Mouse (Mus musculus): ENCODE data around the gene Asap3. TPM values are rescaled to one million over a fixed set of nuclear protein-coding genes. Genes with fewer than 3 reads are reported as not detected.
A peak's percentile ranks its signal among the peaks of the same experiment; 100 is the strongest.

Asap3 gene
- polyA plus RNA-seq, 1 experiment from 2014 or later, result 6.4 TPM

DNA sequence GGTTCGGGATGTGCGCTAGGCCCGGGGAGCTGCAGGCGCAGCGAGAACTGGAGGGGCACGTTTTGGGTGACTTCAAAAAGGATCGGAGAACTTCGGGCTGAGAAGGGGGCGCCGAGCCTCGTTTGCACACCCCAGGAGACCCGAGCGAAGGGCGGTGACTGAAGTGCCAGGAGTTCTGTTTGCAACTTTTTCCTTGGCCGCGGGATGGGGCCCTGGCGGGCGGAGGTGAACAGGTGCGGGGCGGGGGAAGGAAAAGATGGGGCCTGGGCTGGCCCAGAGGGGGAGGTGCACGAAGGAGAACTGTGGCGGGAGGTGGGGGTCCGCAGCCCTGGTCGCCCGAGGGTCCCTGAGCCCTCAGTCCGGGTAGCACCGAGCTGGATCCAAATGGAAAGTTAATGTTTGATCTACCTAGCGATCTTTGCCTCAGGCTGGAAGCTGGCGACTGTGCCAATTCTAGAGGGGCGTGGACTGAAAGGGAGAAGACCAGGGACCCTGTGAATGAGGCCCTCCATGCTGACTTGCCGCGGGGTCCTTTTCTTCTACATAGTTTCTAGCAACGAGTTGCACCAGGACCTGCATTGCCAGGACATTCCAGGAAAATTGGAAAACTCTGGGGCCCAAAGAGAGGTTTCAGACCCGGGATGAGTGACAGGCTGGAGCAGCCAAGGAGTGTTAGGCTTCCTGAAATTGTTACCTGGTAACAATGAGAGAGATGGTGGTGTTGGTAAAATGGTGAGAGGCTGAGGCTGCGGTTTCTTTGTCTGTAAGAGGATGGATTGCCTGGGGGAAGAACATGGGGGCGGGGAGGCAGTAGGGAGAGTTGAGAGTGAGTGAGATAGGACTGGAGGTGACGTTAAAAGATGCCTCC, 42.5 kb downstream of the Asap3 start:
- H3K4me3 ChIP-seq (replicated peaks), result peak overlapping the region; percentile 44
- peaks cover 92% of the 10 kb centered on the region for H3K27me3 ChIP-seq
- no peak overlapping the region for H3K27ac ChIP-seq
- no peak for ATAC-seq (ENCODE audit: low FRiP score)
- H3K4me1 ChIP-seq, result peaks cover 34% of the 10 kb centered on the region
- H3K9ac ChIP-seq, result no peak overlapping the region
- H3K36me3 ChIP-seq (replicated peaks), result no peaks in the 10 kb centered on the region
- under 1% methylated on average over 37 of the region's 37 CpGs for WGBS
- H3K9me3 ChIP-seq, result no peaks in the 10 kb centered on the region
- H3K4me2 ChIP-seq, result peak overlapping the region; percentile 75

GRCm38 (mm10) chr4:136249332-136249647, 43.1 kb downstream of the Asap3 start:
- Histone ChIP-seq H3K27me3 (peaks cover 90% of the 10 kb centered on the region), H3K9me3 (no peaks in the 10 kb centered on the region), H3K9ac (no peak overlapping the region), H3K4me2 (peak overlapping the region; percentile 75; the same call in 1 of the 2 replicates), H3K36me3 (replicated peaks) (no peaks in the 10 kb centered on the region), H3K4me3 (replicated peaks) (no peak overlapping the region), H3K4me1 (peaks cover 34% of the 10 kb centered on the region), H3K27ac (no peak overlapping the region)
- ATAC-seq (ENCODE audit: low FRiP score), result no peak
- 1% methylated on average over 11 of the region's 11 CpGs for WGBS

DNA sequence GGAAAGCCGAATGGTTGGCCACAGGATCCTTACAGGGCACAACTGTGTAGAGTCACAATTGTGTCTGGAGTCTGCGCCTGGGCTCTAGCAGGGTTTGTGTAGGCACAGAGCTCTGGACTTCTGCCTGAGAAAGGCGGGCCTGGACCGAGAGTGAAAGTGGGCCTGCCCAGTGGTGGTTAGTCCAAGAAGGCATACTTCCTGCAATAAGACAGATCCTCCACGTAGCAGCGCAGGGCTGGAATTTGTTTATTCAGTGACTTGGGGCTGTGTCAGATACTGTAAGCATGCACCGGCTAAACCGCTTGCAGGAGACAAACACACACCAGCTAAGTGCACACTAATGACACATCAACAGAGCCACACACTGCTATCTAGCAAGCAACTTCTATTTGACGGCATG, 43.6 kb downstream of the Asap3 start:
- H3K4me3 ChIP-seq (replicated peaks), result no peak overlapping the region
- peaks cover 34% of the 10 kb centered on the region for H3K4me1 ChIP-seq
- no peak for ATAC-seq (ENCODE audit: low FRiP score)

DNA sequence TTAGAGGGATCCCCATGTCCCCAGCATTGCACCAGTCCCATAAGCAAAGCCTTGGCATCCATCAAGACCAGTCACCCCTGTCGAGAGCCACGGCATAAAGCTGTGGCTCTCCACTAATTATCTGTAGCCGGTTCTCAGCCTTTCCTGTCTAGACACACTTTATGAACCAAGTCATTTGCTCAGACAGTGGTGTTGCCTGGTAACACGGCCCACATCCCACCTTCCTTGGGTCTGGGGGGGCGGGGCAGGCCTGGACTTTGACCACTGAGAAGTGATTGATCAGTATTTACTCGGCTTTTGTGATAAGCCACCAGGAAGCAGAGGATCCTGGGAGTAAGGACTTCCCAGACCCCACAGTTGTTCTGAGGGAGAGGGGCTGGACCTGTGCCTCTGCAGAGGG, 49.8 kb downstream of the Asap3 start:
- Histone ChIP-seq H3K36me3 (replicated peaks) (no peaks in the 10 kb centered on the region), H3K9me3 (no peaks in the 10 kb centered on the region), H3K27me3 (peaks cover 34% of the 10 kb centered on the region), H3K4me1 (peaks cover 4% of the 10 kb centered on the region), H3K4me2 (no peak overlapping the region), H3K9ac (no peak overlapping the region), H3K4me3 (replicated peaks) (no peak overlapping the region), H3K27ac (no peak overlapping the region)
- no peak for ATAC-seq (ENCODE audit: low FRiP score)
- WGBS, result 72% methylated on average over 6 of the region's 6 CpGs

More for the DNA sequence above, 43.6 kb downstream of the Asap3 start:
- no peak overlapping the region for H3K27ac ChIP-seq
- H3K9me3 ChIP-seq, result no peaks in the 10 kb centered on the region
- H3K4me2 ChIP-seq, result no peak overlapping the region
- 39% methylated on average over 9 of the region's 9 CpGs for WGBS
- H3K36me3 ChIP-seq (replicated peaks), result no peaks in the 10 kb centered on the region
- peaks cover 87% of the 10 kb centered on the region for H3K27me3 ChIP-seq
- no peak overlapping the region for H3K9ac ChIP-seq

- Histone ChIP-seq H3K27me3 (peaks cover 29% of the 10 kb centered on the region), H3K9ac (no peak overlapping the region), H3K27ac (no peak overlapping the region), H3K9me3 (no peaks in the 10 kb centered on the region), H3K4me1 (peaks cover 4% of the 10 kb centered on the region), H3K4me3 (replicated peaks) (no peak overlapping the region), H3K4me2 (no peak overlapping the region), H3K36me3 (replicated peaks) (no peaks in the 10 kb centered on the region)
- no peak for ATAC-seq (ENCODE audit: low FRiP score)
- 88% methylated on average over 10 of the region's 10 CpGs for WGBS
These were observed 50.5 kb downstream of the Asap3 start for GRCm38 (mm10) chr4:136256696-136257095.

DNA sequence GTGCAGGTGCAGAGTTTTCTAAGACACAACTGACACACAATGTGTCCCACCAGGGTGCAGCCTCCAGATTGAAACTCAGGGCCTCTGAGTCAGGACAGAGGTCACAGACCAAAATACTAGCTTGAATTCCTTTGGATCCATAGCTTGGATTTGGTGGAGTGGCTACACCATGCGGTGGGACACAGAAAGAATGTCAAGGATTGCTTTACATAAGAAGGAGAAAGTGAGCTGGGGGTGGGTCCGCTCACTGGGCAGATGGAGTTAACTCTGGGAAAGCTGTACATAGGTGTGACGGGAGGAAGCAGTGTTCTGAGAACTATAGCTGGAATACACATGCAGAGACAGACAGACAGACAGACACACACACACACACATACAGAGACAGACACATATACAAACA, 53.8 kb downstream of the Asap3 start:
- 59% methylated on average over 3 of the region's 3 CpGs for WGBS
- H3K36me3 ChIP-seq (replicated peaks), result no peaks in the 10 kb centered on the region
- no peak for ATAC-seq (ENCODE audit: low FRiP score)

GRCm38 (mm10) chr4:136260491-136261180, 54.5 kb downstream of the Asap3 start:
- no peak overlapping the region for H3K4me2 ChIP-seq
- no peaks in the 10 kb centered on the region for H3K36me3 ChIP-seq (replicated peaks)
- no peak overlapping the region for H3K27ac ChIP-seq
- 0 out of 2 replicates have a peak, but pooled peaks have one; percentile 33 for ATAC-seq (ENCODE audit: low FRiP score)
- peaks cover 4% of the 10 kb centered on the region for H3K4me1 ChIP-seq
- peaks cover 6% of the 10 kb centered on the region; the same call in 1 of the 2 replicates for H3K27me3 ChIP-seq
- 39% methylated on average over 10 of the region's 10 CpGs for WGBS
- no peak overlapping the region for H3K4me3 ChIP-seq (replicated peaks)
- H3K9ac ChIP-seq, result no peak overlapping the region
- H3K9me3 ChIP-seq, result no peaks in the 10 kb centered on the region

More for the DNA sequence above, 53.8 kb downstream of the Asap3 start:
- Histone ChIP-seq H3K9ac (no peak overlapping the region), H3K27me3 (peaks cover 6% of the 10 kb centered on the region; the same call in 1 of the 2 replicates), H3K4me2 (no peak overlapping the region), H3K9me3 (no peaks in the 10 kb centered on the region), H3K27ac (no peak overlapping the region), H3K4me1 (peaks cover 4% of the 10 kb centered on the region), H3K4me3 (replicated peaks) (no peak overlapping the region)

GRCm38 (mm10) chr4:136261912-136262311, 55.7 kb downstream of the Asap3 start:
- no peak overlapping the region for H3K4me2 ChIP-seq
- peaks cover 6% of the 10 kb centered on the region; the same call in 1 of the 2 replicates for H3K27me3 ChIP-seq
- 80% methylated on average over 10 of the region's 10 CpGs for WGBS
- H3K27ac ChIP-seq, result no peak overlapping the region
- no peak for ATAC-seq (ENCODE audit: low FRiP score)
- H3K4me3 ChIP-seq (replicated peaks), result no peak overlapping the region
- H3K36me3 ChIP-seq (replicated peaks), result no peaks in the 10 kb centered on the region
- H3K9ac ChIP-seq, result no peak overlapping the region
- H3K9me3 ChIP-seq, result no peaks in the 10 kb centered on the region
- peaks cover 4% of the 10 kb centered on the region for H3K4me1 ChIP-seq

DNA sequence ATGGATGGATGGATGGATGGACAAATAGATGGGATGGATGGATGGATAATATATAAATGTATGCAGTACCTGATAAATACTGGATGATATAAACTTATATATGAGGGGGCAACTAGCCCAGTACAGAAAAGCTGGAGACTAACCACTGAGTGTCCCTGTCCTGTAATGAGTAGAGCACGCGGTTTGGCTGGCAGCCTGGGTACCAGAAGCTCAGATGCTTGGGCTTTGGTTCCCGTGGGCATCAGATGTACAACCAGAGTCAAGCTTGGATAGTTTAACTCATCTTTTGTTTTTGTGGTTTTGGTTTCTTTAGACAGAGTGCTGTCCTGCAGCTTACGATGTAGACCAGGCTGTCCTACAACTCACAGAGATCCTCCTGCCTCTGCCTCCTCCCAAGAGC, 57.4 kb downstream of the Asap3 start:
- 97% methylated on average over 4 of the region's 4 CpGs for WGBS
- no peaks in the 10 kb centered on the region for H3K36me3 ChIP-seq (replicated peaks)
- H3K4me2 ChIP-seq, result no peak overlapping the region
- peaks cover 6% of the 10 kb centered on the region; the same call in 1 of the 2 replicates for H3K27me3 ChIP-seq
- no peak overlapping the region for H3K4me3 ChIP-seq (replicated peaks)
- H3K9ac ChIP-seq, result no peak overlapping the region
- H3K4me1 ChIP-seq, result peaks cover 4% of the 10 kb centered on the region
- ATAC-seq (ENCODE audit: low FRiP score), result no peak
- H3K9me3 ChIP-seq, result no peaks in the 10 kb centered on the region
- H3K27ac ChIP-seq, result no peak overlapping the region

GRCm38 (mm10) chr4:136266716-136267343, 60.7 kb downstream of the Asap3 start:
- H3K9me3 ChIP-seq, result no peaks in the 10 kb centered on the region
- no peak overlapping the region for H3K9ac ChIP-seq
- ATAC-seq (ENCODE audit: low FRiP score), result no peak
- no peak overlapping the region for H3K4me3 ChIP-seq (replicated peaks)
- no peaks in the 10 kb centered on the region for H3K36me3 ChIP-seq (replicated peaks)
- no peaks in the 10 kb centered on the region for H3K27me3 ChIP-seq
- H3K4me1 ChIP-seq, result no peaks in the 10 kb centered on the region
- H3K4me2 ChIP-seq, result no peak overlapping the region
- 87% methylated on average over 9 of the region's 9 CpGs for WGBS
- no peak overlapping the region for H3K27ac ChIP-seq

- no peak overlapping the region for H3K4me3 ChIP-seq (replicated peaks)
- 100% methylated on average over 1 of the region's 1 CpGs for WGBS
These were observed 62.7 kb downstream of the Asap3 start for GRCm38 (mm10) chr4:136268912-136269311.

DNA sequence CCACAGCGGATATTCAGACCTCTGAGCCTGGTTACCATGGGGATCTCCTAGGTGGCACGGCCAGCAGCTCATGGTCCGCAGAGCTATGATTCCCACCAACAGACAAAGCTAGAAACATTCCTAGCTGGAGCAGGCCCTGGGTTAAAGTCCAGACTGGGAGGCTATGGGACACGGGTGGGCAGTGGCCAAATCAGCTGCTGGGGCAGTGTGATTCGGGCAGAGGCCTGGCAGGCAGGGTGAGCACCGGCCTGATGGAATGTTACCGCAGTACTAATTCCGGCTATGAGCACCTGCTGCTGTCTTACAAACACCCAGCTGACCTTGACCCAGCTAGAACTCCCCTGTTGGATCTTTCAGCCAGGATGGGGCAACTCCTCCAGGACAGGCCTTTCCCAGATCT, 64.5 kb downstream of the Asap3 start:
- no peaks in the 10 kb centered on the region for H3K36me3 ChIP-seq (replicated peaks)
- H3K27ac ChIP-seq, result no peak overlapping the region
- H3K4me1 ChIP-seq, result no peaks in the 10 kb centered on the region
- H3K4me3 ChIP-seq (replicated peaks), result no peak overlapping the region
- H3K9ac ChIP-seq, result no peak overlapping the region
- peaks cover 7% of the 10 kb centered on the region; the same call in 1 of the 2 replicates for H3K9me3 ChIP-seq
- H3K27me3 ChIP-seq, result no peaks in the 10 kb centered on the region
- H3K4me2 ChIP-seq, result no peak overlapping the region
- no peak for ATAC-seq (ENCODE audit: low FRiP score)
- 88% methylated on average over 8 of the region's 8 CpGs for WGBS

More at GRCm38 (mm10) chr4:136268912-136269311, 62.7 kb downstream of the Asap3 start:
- H3K27me3 ChIP-seq, result no peaks in the 10 kb centered on the region
- no peaks in the 10 kb centered on the region for H3K36me3 ChIP-seq (replicated peaks)
- no peak overlapping the region for H3K4me2 ChIP-seq
- no peaks in the 10 kb centered on the region for H3K4me1 ChIP-seq
- ATAC-seq (ENCODE audit: low FRiP score), result no peak
- peaks cover 7% of the 10 kb centered on the region; the same call in 1 of the 2 replicates for H3K9me3 ChIP-seq
- no peak overlapping the region for H3K27ac ChIP-seq
- H3K9ac ChIP-seq, result 0 out of 2 replicates have a peak overlapping the region, but pooled peaks have one; percentile 3
